9 mouse cellular contexts compared by ENCODE assay signal in the genomic region with DNA sequence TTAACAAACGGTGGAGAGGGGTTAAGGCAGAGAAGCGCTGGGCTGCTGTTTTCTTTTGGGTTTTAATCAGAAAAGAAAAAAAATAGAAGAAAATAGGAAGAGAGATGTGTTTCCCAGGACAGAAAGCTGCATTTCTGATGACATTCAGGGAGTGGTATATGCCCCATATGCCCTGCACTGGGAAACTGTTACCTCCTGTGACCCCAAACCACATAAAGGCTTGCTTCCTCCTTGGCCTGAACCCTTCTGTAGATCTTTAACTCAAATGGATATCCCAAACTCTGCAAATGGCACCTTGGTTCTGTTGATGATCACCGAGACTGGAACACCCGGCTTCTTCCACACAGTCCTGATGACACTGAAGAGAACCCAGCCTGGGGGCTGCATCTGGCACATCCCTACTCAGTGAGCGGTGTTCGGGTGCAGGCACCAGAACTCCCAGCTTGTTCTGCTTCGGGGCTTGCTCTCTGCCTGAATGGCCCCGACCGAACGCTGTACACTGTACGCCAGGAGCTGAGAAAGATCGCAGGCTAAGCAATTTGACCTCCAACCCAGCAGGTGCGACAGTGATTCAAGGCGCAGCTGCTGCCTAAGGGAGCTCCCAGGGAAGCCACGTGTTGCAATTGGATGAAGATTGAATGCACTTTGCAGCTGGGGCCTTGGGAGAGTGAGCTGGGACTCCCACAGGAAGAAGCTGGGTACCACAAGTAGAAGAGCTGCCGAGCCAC.
DNase-seq lines count a peak whose midpoint lies in the region; ATAC-seq lines count a peak whose summit lies in the region.
"Had no signal": no experiment of that assay in that cellular context is flagged by ENCODE, and none has a peak within 500 bp of the region (broad histone marks: within the 10 kb centered on the region; RNA-seq: fewer than 3 reads in every experiment).

No protein-coding gene starts in this region.

- H3K27ac ChIP-seq in forebrain, embryonic 16.5 days (ENCODE audit: low read length): no peak overlapping the region
- H3K27ac ChIP-seq: stomach, postnatal 0 days had no signal

- peak; percentile 13 for DNase-seq in urinary bladder, adult 2 months (ENCODE audit: low spot score)
- DNase-seq in urinary bladder, postnatal 14 days (ENCODE audit: low spot score): no peak
- peak; percentile 76 for DNase-seq in mesoderm, embryonic 11.5 days (ENCODE audit: low read depth, low spot score)
- DNase-seq in cerebellum, postnatal 14 days: no peak
- DNase-seq in spleen, postnatal 4 days (ENCODE audit: low spot score in 2 of 2): no peak

- H3K4me2 ChIP-seq in forebrain, embryonic 16.5 days (ENCODE audit: low read length): no peak overlapping the region

- ATAC-seq in forebrain, embryonic 16.5 days: 0 out of 2 replicates have a peak, but pooled peaks have one; percentile 28
- no peak for ATAC-seq in inflammation-experienced regulatory T-cells, adult 6 months
- ATAC-seq: Patski had no signal

- H3K9ac ChIP-seq in forebrain, embryonic 16.5 days (replicated peaks; ENCODE audit: low read depth, low read length): no peak overlapping the region

- H3K27me3 ChIP-seq in forebrain, embryonic 16.5 days (replicated peaks; ENCODE audit: control insufficient read depth, insufficient read depth, low read length): no peaks in the 10 kb centered on the region
- H3K27me3 ChIP-seq: Patski had no signal

- H3K9me3 ChIP-seq in forebrain, embryonic 16.5 days (ENCODE audit: control insufficient read depth, low read length): peaks cover 1% of the 10 kb centered on the region; the same call in 1 of the 2 replicates

- WGBS in forebrain, embryonic 16.5 days: 61% methylated on average over 16 of the region's 16 CpGs

- H3K4me1 ChIP-seq in forebrain, embryonic 16.5 days (replicated peaks; ENCODE audit: control insufficient read depth, insufficient read depth, low read length): no peaks in the 10 kb centered on the region

- no peaks in the 10 kb centered on the region for H3K36me3 ChIP-seq in forebrain, embryonic 16.5 days (ENCODE audit: control insufficient read depth, insufficient read depth)

- H3K4me3 ChIP-seq in forebrain, embryonic 16.5 days (replicated peaks; ENCODE audit: low read length): no peak overlapping the region

Comparison
In these comparisons a context has a peak if more than half of its experiments do, and no peak if none do; other contexts are left out.
1. DNase-seq: peak in urinary bladder, adult 2 months (single experiment) and mesoderm, embryonic 11.5 days (single experiment); none in urinary bladder, postnatal 14 days (single experiment), cerebellum, postnatal 14 days (0 of 2) and spleen, postnatal 4 days (0 of 2).